Mouse (Mus musculus) kidney, adult 2 months (tissue): ENCODE data around the gene St3gal3. TPM values are rescaled to one million over a fixed set of nuclear protein-coding genes. Genes with fewer than 3 reads are reported as not detected.

Experiments used
- DNase-seq: peaks from one replicate; pipeline ENCODE4 v3.0.0; 2021
- H3K27ac ChIP-seq: fragments of 200-500 bp; 2 replicates; pipeline ENCODE4 v1.5.1; 2012; ENCODE audit warnings: low read depth, low read length, control low read depth, inconsistent platforms; ENCODE audit not compliant: insufficient read depth
- H3K27me3 ChIP-seq: fragments of 200-500 bp; replicated peaks from 2 replicates; pipeline ENCODE4 v1.6.1; 2012; ENCODE audit warnings: mild to moderate bottlenecking, moderate library complexity, low read length, inconsistent platforms; ENCODE audit not compliant: control insufficient read depth, insufficient read depth
- H3K36me3 ChIP-seq: fragments of 200-500 bp; 2 replicates; pipeline ENCODE4 v1.6.1; 2012; ENCODE audit warnings: mild to moderate bottlenecking, moderate library complexity, low read length, inconsistent platforms; ENCODE audit not compliant: control insufficient read depth, insufficient read depth
- H3K4me1 ChIP-seq: fragments of 200-500 bp; 2 replicates; pipeline ENCODE4 v1.6.1; 2011; ENCODE audit warnings: low read length; ENCODE audit not compliant: control insufficient read depth, insufficient read depth
- H3K4me3 ChIP-seq: fragments of 200-500 bp; 2 replicates; pipeline ENCODE4 v1.5.1; 2011; ENCODE audit warnings: mild to moderate bottlenecking, low read depth, low read length, control low read depth; ENCODE audit not compliant: insufficient read depth
- CTCF ChIP-seq: fragments of 200-500 bp; conservative IDR thresholded peaks from 2 replicates; pipeline ENCODE4 v1.5.1; 2011; ENCODE audit warnings: low read depth, mild to moderate bottlenecking, control low read depth, low read length, moderate library complexity, mixed read lengths; ENCODE audit not compliant: insufficient read depth, insufficient read length
- POLR2A ChIP-seq: fragments of 200-500 bp; IDR thresholded peaks from one replicate; pipeline ENCODE4 v1.6.1; 2011; ENCODE audit warnings: low read depth, low read length, control low read depth
- WGBS: fragments of 180-500 bp; shearing (Covaris S2); methylation state at CpG from one replicate; pipeline ENCODE4 v1.1.7; 2018; 5-methylcytosine and 5-hydroxymethylcytosine counted together
- polyA plus RNA-seq: library from polyadenylated mRNA; depleted of rRNA; stranded (reverse); fragments of >200 nt; gene quantifications from 2 replicates; pipeline ENCODE4 v1.2.3, GENCODE M21; 2012

The St3gal3 gene
- polyA plus RNA-seq, 1 experiment: 50.7 TPM

GRCm38 (mm10) chr4:118029892-118030291, 104.8 kb downstream of the St3gal3 start:
- Histone ChIP-seq H3K4me1 (peaks cover 21% of the 10 kb centered on the region), H3K27ac (no peak overlapping the region), H3K27me3 (no peaks in the 10 kb centered on the region), H3K36me3 (no peaks in the 10 kb centered on the region), H3K4me3 (no peak overlapping the region)
- DNase-seq: no peak
- TF ChIP-seq POLR2A (no peak), CTCF (no peak)
- 67% methylated on average over 6 of the region's 6 CpGs for WGBS

GRCm38 (mm10) chr4:118028994-118029393, 105.7 kb downstream of the St3gal3 start:
- WGBS: 42% methylated on average over 9 of the region's 9 CpGs
- H3K4me1 ChIP-seq: peaks cover 21% of the 10 kb centered on the region
- no peak overlapping the region for H3K4me3 ChIP-seq
- peak; percentile 72 for DNase-seq
- no peaks in the 10 kb centered on the region for H3K27me3 ChIP-seq
- H3K36me3 ChIP-seq: no peaks in the 10 kb centered on the region
- TF ChIP-seq POLR2A: no peak
- TF ChIP-seq CTCF: no peak
- H3K27ac ChIP-seq: 0 out of 2 replicates have a peak overlapping the region, but pooled peaks have one; percentile 15

GRCm38 (mm10) chr4:118025931-118026330, 108.8 kb downstream of the St3gal3 start:
- no peak for DNase-seq
- no peak for TF ChIP-seq CTCF
- Histone ChIP-seq H3K27me3 (no peaks in the 10 kb centered on the region), H3K36me3 (no peaks in the 10 kb centered on the region), H3K4me3 (no peak overlapping the region), H3K4me1 (peaks cover 13% of the 10 kb centered on the region), H3K27ac (no peak overlapping the region)
- 54% methylated on average over 7 of the region's 7 CpGs for WGBS

- Histone ChIP-seq H3K27ac (no peak overlapping the region), H3K36me3 (no peaks in the 10 kb centered on the region), H3K4me1 (peaks cover 12% of the 10 kb centered on the region), H3K4me3 (no peak overlapping the region), H3K27me3 (no peaks in the 10 kb centered on the region)
- TF ChIP-seq POLR2A: no peak
- no peak for TF ChIP-seq CTCF
- WGBS: 92% methylated on average over 7 of the region's 7 CpGs
- DNase-seq: no peak
Measured at GRCm38 (mm10) chr4:118025381-118025780, 109.3 kb downstream of the St3gal3 start.

- Histone ChIP-seq H3K27ac (no peak overlapping the region), H3K4me3 (no peak overlapping the region), H3K27me3 (no peaks in the 10 kb centered on the region), H3K4me1 (no peaks in the 10 kb centered on the region), H3K36me3 (no peaks in the 10 kb centered on the region)
- TF ChIP-seq POLR2A: no peak
- no peak for TF ChIP-seq CTCF
- WGBS: 98% methylated on average over 3 of the region's 3 CpGs
- no peak for DNase-seq
Measured at GRCm38 (mm10) chr4:118022811-118023210, 111.9 kb downstream of the St3gal3 start.

- DNase-seq: no peak
- Histone ChIP-seq H3K36me3 (no peaks in the 10 kb centered on the region), H3K4me1 (no peaks in the 10 kb centered on the region), H3K27me3 (no peaks in the 10 kb centered on the region), H3K27ac (no peak overlapping the region), H3K4me3 (no peak overlapping the region)
- TF ChIP-seq CTCF (no peak), POLR2A (no peak)
- 94% methylated on average over 4 of the region's 4 CpGs for WGBS
Measured at GRCm38 (mm10) chr4:118022406-118022805, 112.3 kb downstream of the St3gal3 start.

GRCm38 (mm10) chr4:118019640-118020039, 115.1 kb downstream of the St3gal3 start:
- no peak overlapping the region for H3K4me3 ChIP-seq
- DNase-seq: no peak
- no peak overlapping the region for H3K27ac ChIP-seq
- H3K4me1 ChIP-seq: no peaks in the 10 kb centered on the region
- H3K27me3 ChIP-seq: no peaks in the 10 kb centered on the region
- 86% methylated on average over 8 of the region's 8 CpGs for WGBS
- H3K36me3 ChIP-seq: no peaks in the 10 kb centered on the region
- no peak for TF ChIP-seq POLR2A
- no peak for TF ChIP-seq CTCF

- no peaks in the 10 kb centered on the region for H3K27me3 ChIP-seq
- H3K4me3 ChIP-seq: no peak overlapping the region
- no peaks in the 10 kb centered on the region for H3K4me1 ChIP-seq
- WGBS: 69% methylated on average over 5 of the region's 5 CpGs
- H3K27ac ChIP-seq: no peak overlapping the region
- TF ChIP-seq CTCF: no peak
- no peak for TF ChIP-seq POLR2A
- DNase-seq: no peak
- no peaks in the 10 kb centered on the region for H3K36me3 ChIP-seq
Measured at GRCm38 (mm10) chr4:118019218-118019617, 115.5 kb downstream of the St3gal3 start.
